Mouse (Mus musculus): Measurements from ENCODE around the gene Fbxw7. TPM values are rescaled to one million over a fixed set of nuclear protein-coding genes. Genes with fewer than 3 reads are reported as not detected.
"Not testable (repeated sequence)": the region's sequence is repeated elsewhere in the genome, so short reads cannot be mapped to it uniquely, and the experiment has no call there.

Gene Fbxw7
- polyA plus RNA-seq, 1 experiment: 11.6 TPM

DNA sequence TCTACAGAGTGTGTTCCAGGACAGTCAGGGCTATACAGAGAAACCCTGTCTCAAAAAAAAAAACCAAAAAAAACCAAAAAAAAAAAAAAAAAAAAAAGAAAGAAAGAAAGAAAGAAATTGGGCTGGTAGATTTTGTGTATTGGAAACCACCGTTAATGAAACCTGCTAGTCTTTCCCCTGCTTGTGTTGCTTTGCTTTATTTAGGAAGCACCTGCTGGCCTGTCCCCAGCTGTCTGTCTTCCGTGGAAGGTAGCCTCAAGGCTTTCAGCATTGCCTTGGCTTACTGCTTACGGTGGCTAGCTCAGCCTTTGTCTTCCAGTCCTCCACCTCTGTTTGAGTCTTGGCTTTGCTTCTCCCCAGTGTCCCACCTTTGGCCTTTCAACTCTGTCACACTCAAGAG lies 11.9 kb downstream of the Fbxw7 start:
- no peak for DNase-seq (ENCODE audit: low spot score)

DNA sequence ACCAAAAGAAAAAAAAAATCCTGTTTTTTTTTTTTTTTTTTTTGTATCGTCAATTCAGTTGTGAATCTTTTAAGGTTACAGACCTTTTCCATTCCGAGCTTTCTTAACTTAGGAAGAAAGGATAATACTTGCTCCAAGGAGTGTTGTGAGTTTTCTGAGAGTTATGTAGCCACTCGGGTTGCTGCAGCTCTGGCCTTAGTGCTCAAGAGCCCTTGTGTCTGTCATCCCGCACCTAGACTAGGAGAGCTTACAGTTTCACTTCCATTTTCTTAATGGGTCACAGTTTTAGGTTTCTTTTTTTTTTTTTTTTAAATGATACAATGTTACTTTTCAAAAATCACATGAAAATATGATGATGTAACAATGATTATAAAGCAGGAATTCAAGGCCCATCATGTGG lies 12.5 kb downstream of the Fbxw7 start:
- DNase-seq (ENCODE audit: low spot score): no peak

DNA sequence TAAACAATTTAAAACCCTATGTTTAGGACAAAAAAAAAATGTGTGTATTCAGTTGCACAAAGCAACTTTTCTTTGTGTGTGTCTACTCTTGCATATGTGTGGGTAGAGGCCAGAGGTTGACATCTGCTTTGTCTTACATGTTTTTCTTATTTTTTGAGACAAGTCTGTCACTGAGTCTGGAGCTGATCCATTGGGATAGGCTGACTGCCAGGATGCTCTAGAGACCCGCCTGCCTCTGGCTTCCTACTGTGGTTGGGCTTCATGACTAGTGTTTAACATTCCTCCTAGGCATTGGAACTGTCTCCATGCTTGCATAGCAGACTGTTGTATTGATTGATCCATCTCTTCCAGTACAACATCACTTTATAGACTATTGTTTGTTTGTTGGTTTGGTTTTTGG lies 14.3 kb downstream of the Fbxw7 start:
- DNase-seq (ENCODE audit: low spot score): no peak

DNA sequence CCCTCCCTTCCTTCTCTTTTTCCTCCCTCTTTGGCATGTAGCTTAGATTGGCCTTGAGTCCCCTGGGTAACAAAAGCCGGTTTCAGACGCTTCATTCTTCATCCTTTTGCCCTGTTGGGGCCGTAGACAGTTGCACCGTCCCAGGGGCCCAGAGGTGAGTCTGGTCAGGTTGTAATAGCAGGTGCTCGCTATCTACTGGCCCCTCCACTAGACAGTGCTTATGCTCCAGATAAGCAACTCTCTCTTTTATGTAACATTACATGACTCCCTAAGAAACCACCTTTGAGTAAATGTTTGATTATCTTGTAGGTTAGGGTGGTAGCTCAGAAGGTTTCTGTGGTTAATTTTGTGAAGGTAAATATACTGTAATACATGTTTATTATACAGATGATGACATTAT lies 21.0 kb downstream of the Fbxw7 start:
- no peak for DNase-seq (ENCODE audit: low spot score)

DNA sequence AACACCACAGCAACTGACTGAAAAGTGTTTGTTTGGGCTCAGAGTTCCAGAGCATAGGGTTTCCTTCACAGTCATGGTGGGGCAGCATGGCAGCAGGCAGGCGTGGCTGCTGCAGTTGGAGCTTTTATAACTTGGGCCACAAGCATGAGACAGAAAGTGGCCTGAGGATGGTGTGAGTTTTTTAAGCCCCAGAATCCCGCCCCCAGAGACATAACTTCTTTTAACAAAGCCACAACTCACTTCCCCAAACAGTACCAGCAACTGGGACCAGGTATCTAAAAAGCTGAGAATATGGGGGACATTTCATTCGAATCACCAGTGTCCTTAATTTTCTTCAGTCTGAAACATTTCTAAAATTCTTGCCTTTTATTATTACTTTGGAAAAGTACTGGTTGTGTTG lies 22.9 kb downstream of the Fbxw7 start:
- no peak for DNase-seq (ENCODE audit: low spot score)

DNA sequence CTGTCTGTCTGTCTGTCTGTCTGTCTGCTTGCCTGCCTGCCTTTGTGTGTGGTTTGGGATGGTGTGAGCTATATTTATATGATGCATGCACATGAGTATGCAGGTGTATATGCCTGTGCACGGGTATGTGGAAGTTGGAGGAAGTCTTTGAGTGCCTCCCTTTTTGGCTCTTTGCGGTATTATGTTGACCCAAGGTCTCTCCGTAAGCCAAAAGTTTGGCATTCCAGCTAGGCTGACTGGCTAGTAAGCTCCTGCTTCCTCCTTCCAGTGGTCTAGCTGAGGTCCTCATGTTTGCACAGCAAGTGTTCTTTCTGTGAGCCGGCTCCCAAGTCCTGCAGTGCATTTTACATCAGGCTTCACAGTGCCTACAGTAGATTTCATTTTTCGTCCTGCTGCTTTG lies 24.4 kb downstream of the Fbxw7 start:
- no peak for DNase-seq (ENCODE audit: low spot score)

DNA sequence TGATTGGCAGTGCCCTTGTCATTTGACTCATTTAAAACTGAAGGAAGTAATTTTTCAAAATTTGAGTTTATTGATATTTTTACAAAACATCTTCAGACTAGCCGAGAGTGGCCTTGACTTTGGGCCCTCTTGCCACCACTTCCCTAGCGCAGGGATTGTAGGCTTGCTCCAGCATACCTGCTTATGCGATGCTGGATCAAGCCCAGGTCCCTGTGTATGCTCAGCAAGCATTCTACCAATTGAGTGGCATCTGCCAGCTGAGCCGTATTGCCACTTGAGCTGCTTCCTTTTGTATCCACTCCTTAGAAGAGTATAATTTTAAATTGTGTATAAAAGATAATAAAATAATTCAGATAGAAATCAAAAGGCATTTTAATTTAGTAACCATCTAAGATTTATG lies 26.2 kb downstream of the Fbxw7 start:
- DNase-seq (ENCODE audit: low spot score): no peak

DNA sequence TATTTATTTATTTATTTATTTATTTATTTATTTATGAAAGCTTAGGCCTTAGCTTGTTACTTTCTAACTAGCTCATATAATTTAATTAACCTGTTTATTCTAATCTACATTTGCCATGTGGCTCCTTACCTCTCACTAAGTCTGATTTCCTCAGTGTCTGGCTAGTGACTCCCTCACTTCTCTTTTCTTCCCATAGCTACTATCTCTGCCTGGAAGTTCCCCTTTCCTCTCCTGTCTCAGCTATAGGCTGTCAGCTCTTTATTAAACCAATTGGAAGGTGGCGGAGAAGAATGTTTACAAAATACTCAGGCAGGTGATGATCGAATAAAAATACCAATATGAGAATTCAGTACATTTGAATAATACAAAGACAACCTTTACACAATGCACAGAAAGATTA lies 27.7 kb downstream of the Fbxw7 start:
- DNase-seq (ENCODE audit: low spot score): no peak

DNA sequence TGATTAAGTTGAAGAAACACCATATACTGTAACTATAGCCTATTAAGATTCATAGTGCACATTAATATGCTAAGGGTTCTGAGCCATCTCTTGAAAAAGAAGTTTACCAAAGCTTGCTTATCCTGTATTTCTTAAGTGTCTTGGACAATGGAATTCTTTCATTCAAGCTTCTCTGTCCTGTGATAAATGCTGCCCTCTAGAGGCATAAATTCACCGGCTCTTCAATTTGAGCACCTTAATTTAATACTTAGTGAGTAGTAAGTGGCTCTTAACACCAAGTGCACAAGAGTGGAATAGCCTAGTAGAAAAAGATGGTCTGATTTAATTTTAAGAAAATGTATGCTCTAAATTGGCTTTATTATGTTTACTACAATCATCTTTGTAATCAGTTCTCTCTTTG lies 28.5 kb downstream of the Fbxw7 start:
- no peak for DNase-seq (ENCODE audit: low spot score)

DNA sequence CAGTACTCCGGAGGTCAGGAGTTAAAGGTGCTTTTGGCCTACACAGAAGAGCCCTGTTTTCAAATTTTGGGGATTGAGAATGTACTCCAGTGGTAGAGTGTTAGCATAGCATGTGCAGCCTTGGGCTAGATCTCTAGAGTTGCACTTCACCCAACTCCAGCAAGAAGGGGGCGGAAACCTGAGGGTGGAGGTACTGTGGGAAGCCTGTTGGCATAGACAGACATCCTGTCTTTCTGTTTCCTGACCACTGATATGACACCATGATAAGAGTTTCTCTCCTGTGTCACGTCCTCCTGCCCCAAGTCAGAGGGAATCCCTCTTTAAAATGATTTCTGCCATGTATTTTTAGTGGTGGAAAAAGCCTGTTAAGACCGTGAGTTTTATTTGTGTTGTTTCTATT lies 33.7 kb downstream of the Fbxw7 start:
- no peak for DNase-seq (ENCODE audit: low spot score)

DNA sequence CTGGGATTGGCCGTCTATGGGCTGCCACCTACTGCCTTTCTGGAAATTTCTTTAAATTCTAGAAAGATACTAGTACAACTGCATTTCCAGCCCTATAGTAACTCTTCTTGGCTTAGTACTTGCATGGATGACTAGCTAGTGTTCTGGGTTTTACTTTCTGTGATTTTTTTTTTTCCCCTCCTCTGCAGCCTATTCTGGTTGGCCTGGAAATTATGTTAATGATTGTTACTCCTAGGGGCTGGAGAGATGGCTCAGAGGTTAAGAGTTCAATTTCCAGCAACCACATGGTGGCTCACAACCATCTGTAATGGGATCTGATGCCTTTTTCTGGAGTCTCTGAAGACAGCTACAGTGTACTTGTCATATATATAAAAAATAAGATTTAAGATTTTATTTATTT lies 35.4 kb downstream of the Fbxw7 start:
- no peak for DNase-seq (ENCODE audit: low spot score)

DNA sequence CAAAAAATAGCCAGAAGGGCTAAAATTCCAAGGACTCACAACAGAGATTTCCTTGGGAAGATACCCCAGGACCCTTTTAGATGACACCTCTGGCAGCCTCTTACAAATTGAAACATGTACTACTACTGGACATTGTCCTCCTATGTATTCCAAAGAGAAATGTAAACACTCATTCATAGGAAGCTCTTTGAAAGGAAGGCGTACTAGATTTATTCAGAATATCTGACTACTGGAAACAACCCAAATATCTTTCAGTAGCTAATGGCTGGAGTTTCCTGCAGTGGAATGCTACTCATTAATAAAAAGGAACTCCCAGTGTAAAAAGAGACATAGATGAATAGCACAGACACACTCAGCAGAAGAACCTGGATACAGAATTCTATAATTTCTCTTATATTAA lies 36.7 kb downstream of the Fbxw7 start:
- no peak for DNase-seq (ENCODE audit: low spot score)

DNA sequence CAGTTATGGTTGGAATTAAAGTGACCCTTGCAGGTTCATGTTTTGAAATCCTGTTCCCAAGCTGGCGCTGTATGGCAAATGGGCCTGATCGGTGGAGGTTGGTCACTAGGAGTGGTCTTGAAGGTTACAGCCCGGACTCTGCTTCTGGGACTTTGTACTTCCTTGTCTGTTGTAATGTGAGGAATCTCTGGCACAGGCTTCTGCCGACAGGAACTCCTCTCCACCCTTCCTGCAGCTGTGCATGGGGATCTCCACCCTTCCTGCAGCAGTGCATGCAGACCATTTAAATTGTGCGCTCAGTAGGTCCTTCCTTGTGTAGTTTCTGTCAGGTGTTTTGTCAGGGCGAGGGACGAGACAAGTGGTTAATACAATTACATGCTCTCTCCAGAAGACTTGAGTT lies 37.8 kb downstream of the Fbxw7 start:
- no peak for DNase-seq (ENCODE audit: low spot score)

DNA sequence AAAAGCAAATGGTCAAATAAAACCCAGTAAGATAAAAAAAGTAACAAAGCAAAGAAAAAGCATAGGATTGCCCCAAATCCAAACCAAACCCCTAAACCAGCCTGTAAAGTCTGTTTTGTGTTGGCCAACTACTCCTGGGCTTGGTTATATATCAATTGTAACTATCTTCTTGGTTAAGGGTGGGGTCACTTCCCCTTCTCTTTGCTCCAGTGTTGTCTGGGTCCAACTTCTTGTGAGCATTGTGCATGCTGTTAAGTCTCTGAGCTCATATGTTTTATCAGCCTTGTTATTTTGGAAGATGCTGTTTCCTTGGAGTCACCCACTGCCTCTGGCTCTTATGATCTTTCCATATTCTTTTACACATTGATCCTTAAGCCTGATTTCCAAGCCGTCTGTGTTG lies 39.4 kb downstream of the Fbxw7 start:
- DNase-seq (ENCODE audit: low spot score): no peak

DNA sequence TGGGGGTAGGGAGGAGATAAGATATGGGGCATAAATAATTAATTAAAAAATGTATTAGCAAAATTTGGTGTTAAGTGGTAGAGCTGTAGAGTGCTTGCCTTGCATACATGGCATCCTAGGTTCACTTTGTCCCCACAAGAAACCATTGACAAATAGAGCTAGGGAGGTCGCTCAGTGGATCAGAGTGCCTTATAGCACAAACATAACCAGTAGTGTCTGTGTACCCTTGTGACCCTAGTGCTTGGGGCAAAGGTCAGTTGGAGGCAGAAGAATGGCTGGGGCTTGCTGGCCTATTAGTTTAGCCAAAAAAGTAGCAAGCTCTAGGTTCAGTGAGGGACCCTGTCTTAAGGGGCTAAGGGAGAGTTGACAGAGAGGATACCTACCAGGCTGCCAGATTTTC lies 45.6 kb downstream of the Fbxw7 start:
- no peak for DNase-seq (ENCODE audit: low spot score)

DNA sequence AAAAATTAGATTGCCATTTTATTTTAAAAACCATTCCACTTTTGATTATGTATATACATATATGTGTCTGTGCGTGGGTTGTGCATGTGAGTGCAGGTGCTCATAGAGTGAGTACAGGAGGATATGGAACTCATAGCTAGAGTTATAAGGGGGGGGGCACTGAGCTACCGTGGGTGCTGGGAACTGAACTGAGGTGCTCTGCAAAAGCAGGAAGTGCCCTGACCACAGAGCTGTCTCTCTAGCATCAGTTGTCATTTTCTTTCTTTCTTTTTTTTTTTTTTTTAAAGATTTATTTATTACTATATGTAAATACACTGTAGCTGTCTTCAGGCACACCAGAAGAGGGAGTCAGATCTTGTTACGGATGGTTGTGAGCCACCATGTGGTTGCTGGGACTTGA lies 46.7 kb downstream of the Fbxw7 start:
- DNase-seq (ENCODE audit: low spot score): not testable (repeated sequence)

DNA sequence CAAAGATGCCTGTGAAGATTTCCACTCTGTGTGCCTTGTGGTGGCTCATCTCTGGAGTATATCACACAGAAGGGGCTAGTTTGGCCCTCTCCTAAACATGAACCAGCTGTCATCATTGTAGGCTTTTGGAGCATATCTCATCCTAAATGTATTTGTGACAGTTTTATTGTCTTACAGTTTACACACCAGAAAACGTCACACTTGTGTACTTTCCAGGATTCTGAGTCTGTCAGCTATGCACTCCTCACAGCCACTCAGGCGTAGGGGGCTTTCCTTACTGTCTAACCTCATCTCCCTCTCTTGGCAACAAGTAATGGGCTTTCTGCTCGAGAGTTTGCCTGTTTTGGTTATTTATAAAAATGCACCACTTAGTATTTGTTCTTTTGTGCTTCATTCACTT lies 50.6 kb downstream of the Fbxw7 start:
- DNase-seq (ENCODE audit: low spot score): no peak

DNA sequence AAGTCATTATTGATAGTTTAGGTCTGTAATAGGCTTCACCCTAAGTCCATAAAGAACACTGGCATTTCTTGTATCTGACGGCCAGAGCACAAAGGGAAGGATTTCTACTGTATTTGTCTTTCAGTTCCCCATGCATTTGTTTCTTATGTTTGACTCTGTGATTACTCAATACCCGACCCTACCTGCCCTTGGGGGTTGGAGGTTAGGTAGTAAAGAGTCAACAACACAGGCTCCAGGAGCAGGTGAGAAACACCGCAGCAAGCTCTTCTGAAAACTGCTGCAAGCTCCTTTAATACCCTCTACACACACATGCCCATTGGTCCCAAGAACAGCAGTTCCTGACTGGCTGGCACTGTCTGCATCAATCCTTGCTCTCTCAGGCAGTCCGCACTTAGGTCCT lies 51.8 kb downstream of the Fbxw7 start:
- DNase-seq (ENCODE audit: low spot score): no peak

DNA sequence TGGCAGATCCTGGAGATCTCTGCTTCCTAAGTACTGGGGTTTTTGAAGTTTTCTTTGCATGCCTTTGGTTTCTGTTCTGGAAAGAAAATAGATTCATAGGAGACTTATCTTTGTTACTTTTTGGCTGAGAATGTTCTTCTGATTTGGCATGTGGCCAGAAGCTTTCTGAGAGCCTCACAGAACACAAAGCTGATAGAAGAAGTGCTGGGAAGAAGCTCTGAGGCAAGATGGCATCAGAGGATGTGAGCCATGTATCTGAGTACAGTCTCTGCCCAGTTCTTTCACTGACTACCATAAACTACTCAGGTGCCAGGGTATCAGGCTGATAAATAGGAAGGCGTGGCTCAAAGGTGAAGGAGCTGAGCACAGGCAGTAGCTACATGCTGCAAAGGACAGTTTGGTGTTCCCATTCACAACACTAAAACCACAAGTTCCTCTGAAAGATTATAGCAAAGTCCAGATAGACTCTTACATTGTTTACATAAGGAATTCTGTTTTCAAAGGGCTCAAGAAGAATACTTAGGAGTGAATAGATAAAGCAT lies 52.4 kb downstream of the Fbxw7 start:
- DNase-seq (ENCODE audit: low spot score): no peak

DNA sequence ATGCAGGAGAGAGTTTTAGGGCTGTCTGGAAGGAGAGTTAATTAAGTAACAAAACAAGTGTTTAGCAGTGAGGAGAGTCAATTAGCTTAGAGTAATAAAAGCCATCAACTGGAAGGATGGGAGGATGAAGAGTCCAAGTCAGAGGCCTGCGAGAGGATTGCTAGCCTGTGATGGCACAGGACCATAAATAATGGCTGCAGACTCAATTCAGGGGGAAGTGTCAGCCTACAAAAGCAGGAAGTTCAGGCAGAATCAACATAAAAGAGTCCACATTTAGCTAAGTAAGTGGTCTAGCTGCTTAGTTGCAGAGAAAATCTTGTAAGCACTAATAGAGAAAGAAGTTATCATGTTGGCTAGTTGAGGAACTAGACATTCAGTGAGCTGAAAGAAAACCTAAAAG lies 52.9 kb downstream of the Fbxw7 start:
- no peak for DNase-seq (ENCODE audit: low spot score)

DNA sequence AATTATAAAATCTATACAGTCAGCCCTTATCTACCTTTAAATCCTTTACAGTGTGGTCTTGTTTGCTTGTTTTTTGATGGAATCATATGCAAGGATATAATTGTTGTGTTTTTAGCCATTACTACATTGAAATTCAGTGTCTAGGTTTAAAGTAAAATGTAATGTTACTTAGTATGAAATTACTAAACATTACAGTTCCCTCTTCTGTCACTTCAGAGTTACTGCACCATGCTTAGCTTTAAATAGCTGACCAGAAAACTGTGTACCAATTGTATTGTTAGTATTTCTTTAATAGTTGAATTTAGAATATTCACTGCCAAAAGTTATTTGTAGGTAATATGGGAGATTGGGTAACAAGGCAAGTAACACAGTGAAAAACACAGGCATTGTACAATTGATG lies 55.1 kb downstream of the Fbxw7 start:
- DNase-seq (ENCODE audit: low spot score): no peak

DNA sequence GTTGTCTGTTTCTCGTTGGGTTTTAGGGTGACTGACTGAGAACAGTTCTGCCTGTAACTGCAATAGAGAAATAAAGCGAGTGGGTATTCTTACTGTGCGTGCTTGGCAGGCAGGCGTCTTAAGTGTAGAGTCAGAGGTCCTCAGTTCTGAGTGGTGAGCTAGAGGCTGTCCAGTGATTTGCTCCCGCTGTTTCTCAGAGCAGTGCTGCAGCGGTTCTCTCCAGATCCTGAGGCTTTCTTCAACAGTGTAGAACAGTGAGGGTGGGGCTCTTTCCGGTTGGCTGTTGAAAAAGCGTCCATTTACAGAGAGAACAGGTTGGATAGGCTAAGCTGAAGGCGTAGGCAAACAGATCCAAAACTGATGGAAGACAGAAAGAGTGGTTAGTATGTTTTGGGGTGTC lies 60.2 kb downstream of the Fbxw7 start:
- DNase-seq (ENCODE audit: low spot score): no peak

DNA sequence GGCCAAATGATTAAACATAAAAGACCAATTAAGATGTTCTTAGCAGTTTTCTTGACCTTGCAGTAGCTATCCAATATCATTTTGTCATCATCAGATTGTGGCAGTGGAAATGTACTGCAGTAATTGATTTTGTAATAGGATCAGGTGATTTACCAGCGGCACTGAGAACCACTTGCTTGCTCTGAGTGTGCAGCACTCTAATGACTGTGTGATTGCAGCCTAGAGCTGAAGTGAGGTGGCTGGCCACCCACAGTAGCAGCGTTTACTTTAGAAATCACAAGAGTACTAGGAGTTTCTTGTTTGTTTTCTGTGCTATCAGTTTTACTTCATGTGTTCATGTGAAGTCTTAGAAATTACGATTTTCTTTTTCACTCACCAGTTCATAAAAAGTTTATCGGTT lies 61.1 kb downstream of the Fbxw7 start:
- DNase-seq (ENCODE audit: low spot score): no peak

DNA sequence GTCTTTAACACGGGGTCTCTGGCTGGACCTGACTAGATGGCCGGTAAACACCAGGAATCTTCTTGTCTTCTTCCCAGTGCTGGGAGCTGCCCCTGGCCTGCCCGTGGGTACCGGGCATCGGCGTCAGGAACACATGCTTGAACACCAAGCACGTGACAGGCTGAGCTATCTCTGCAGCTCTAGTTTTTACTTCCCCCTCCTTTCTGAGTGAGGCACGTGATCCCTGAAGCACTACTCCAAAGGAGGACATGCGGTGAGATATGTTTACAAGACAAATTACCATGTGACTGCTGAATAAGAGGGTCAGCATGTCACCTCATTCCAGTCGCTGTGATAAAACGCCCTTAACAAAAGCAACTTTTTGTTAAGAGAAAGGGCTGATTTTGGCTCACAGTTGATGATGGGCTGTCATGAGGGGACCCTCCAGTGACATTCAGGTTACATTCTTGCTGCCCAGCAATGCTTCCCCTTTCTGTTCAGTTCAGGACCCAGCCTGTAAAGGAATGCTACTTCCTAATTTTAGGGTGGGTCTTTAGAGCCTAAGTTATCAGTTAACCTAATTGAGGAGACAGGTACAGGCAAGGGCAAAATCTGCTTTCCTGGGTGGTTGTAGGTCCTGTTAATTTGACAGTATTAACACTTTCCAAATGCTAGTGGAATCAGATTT lies 68.9 kb downstream of the Fbxw7 start:
- no peak for DNase-seq (ENCODE audit: low spot score)

All from urinary bladder, adult 2 months (tissue).